Mouse (Mus musculus) neural tube, embryonic 13.5 days (tissue): ENCODE data around the gene Pgam1. TPM values are rescaled to one million over a fixed set of nuclear protein-coding genes. Genes with fewer than 3 reads are reported as not detected.
"Not testable (repeated sequence)": the region's sequence is repeated elsewhere in the genome, so short reads cannot be mapped to it uniquely, and the experiment has no call there.

Experiments
- ATAC-seq: fragments of 200-750 bp; cut with Nextera tagmentation; 2 replicates; pipeline ENCODE4 v1.8.0; 2017; ENCODE audit warnings: low read depth, mild to moderate bottlenecking, moderate TSS enrichment, moderate library complexity
- H3K27ac ChIP-seq: fragments of 300-500 bp; sonication (generic); replicated peaks from 2 replicates; pipeline ENCODE4 v1.5.1; 2015; ENCODE audit warnings: moderate library complexity, mild to moderate bottlenecking, inconsistent platforms
- H3K27me3 ChIP-seq: fragments of 300-500 bp; sonication (generic); 2 replicates; pipeline ENCODE4 v1.6.1; 2015; ENCODE audit warnings: mild to moderate bottlenecking, inconsistent platforms
- H3K36me3 ChIP-seq: fragments of 300-500 bp; sonication (generic); 2 replicates; pipeline ENCODE4 v1.6.1; 2015; ENCODE audit warnings: mild to moderate bottlenecking, inconsistent platforms
- H3K4me1 ChIP-seq: fragments of 300-500 bp; sonication (generic); replicated peaks from 2 replicates; pipeline ENCODE4 v1.6.1; 2015; ENCODE audit warnings: inconsistent platforms
- H3K4me2 ChIP-seq: fragments of 300-500 bp; sonication (generic); 2 replicates; pipeline ENCODE4 v1.6.1; 2015; ENCODE audit warnings: inconsistent platforms, mild to moderate bottlenecking, moderate library complexity
- H3K4me3 ChIP-seq: fragments of 300-500 bp; sonication (generic); 2 replicates; pipeline ENCODE4 v1.5.1; 2015; ENCODE audit warnings: mild to moderate bottlenecking, inconsistent platforms
- H3K9ac ChIP-seq: fragments of 300-500 bp; sonication (generic); 2 replicates; pipeline ENCODE4 v1.6.1; 2015; ENCODE audit warnings: moderate library complexity, mild to moderate bottlenecking, inconsistent platforms
- H3K9me3 ChIP-seq: fragments of 300-500 bp; sonication (generic); 2 replicates; pipeline ENCODE4 v1.6.1; 2016; ENCODE audit warnings: inconsistent platforms
- WGBS: fragments of 180-500 bp; shearing (Covaris S2); methylation state at CpG from one replicate; pipeline ENCODE4 v1.1.7; 2015; 5-methylcytosine and 5-hydroxymethylcytosine counted together
- polyA plus RNA-seq: library from polyadenylated mRNA; unstranded; fragments of >200 nt; fragmentation: Nextera tagmentation; extraction: Ambion mirVana; gene quantifications from 2 replicates; pipeline ENCODE4 v1.2.1, GENCODE M21; 2015

Gene Pgam1
- 458 and 477 TPM in 2 replicates for polyA plus RNA-seq

- H3K9ac ChIP-seq, result peak within 1 kb of the TSS; percentile 92
- peak within 1 kb of the TSS; percentile 93 for H3K27ac ChIP-seq
- H3K4me2 ChIP-seq, result peak within 1 kb of the TSS; percentile 79
- no peaks in the 10 kb centered on the region for H3K9me3 ChIP-seq
- H3K36me3 ChIP-seq, result peaks cover 17% of the 10 kb centered on the region
- H3K4me1 ChIP-seq, result peaks cover 31% of the 10 kb centered on the region
- no peaks in the 10 kb centered on the region for H3K27me3 ChIP-seq
- H3K4me3 ChIP-seq, result peak within 1 kb of the TSS; percentile 96
- peak; percentile 95 for ATAC-seq
- WGBS, result 5% methylated on average over 53 of the region's 54 CpGs
These were observed at the start of gene Pgam1 for GRCm38 (mm10) chr19:41911178-41912073. TSS of gene Pgam1 (plus strand) at chr19:41911923.

GRCm38 (mm10) chr19:41866707-41867106 is 45.0 kb upstream of the Pgam1 start:
- Histone ChIP-seq H3K27me3 (no peaks in the 10 kb centered on the region), H3K9ac (no peak overlapping the region), H3K4me1 (no peaks in the 10 kb centered on the region), H3K4me2 (no peak overlapping the region), H3K36me3 (peaks cover 95% of the 10 kb centered on the region), H3K27ac (no peak overlapping the region), H3K9me3 (no peaks in the 10 kb centered on the region), H3K4me3 (no peak overlapping the region)
- ATAC-seq, result no peak
- WGBS, result 84% methylated on average over 8 of the region's 8 CpGs

GRCm38 (mm10) chr19:41869296-41869695 is 42.4 kb upstream of the Pgam1 start:
- H3K9ac ChIP-seq, result no peak overlapping the region
- 94% methylated on average over 5 of the region's 5 CpGs for WGBS

DNA sequence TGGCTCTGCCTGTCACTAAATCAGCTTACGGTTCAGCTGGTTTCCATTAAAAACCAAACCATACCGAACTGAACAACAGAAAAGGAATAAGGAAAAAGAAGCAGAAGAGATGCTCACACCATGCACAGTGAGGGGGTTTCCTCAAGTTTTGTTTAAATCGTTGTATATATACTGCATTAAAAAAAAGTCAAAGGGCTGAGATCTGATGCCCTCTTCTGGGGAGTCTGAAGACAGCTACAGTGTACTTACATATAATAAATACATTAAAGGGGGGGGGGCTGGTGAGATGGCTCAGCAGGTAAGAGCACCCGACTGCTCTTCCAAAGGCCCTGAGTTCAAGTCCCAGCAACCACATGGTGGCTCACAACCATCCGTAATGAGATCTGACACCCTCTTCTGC is 41.8 kb upstream of the Pgam1 start:
- not testable (repeated sequence) for H3K4me1 ChIP-seq, H3K9me3 ChIP-seq, H3K27ac ChIP-seq, H3K4me3 ChIP-seq, H3K4me2 ChIP-seq, ATAC-seq, H3K9ac ChIP-seq, H3K27me3 ChIP-seq
- peaks cover 97% of the 10 kb centered on the region for H3K36me3 ChIP-seq
- WGBS, result 84% methylated on average over 5 of the region's 5 CpGs

More at GRCm38 (mm10) chr19:41869296-41869695, 42.4 kb upstream of the Pgam1 start:
- no peaks in the 10 kb centered on the region for H3K4me1 ChIP-seq
- no peak overlapping the region for H3K4me2 ChIP-seq
- no peaks in the 10 kb centered on the region for H3K9me3 ChIP-seq
- no peak overlapping the region for H3K4me3 ChIP-seq
- peaks cover 96% of the 10 kb centered on the region for H3K36me3 ChIP-seq
- no peak overlapping the region for H3K27ac ChIP-seq
- no peaks in the 10 kb centered on the region for H3K27me3 ChIP-seq
- no peak for ATAC-seq

DNA sequence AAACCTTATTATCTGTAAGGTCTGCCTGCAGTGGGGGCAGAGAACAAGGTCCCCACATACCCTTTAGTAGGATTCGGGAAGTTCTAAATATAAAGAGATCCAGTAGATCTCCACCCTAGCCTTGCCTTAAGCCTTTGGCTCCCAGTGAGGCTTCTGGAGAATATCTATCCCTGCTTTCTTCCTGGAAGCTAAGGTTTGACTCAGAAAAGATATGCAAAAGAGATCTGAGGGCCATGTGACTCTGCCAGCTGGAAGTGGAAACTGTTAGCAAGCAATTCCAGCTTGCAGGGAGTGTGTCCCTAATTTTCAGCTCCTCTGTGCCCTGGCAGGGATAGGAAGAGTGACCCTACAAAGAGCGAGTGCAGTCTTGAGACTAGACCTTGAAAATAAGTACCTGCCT is 39.4 kb upstream of the Pgam1 start:
- Histone ChIP-seq H3K9me3 (no peaks in the 10 kb centered on the region), H3K27me3 (no peaks in the 10 kb centered on the region), H3K9ac (no peak overlapping the region), H3K36me3 (peaks cover 96% of the 10 kb centered on the region), H3K27ac (no peak overlapping the region), H3K4me3 (no peak overlapping the region), H3K4me2 (no peak overlapping the region), H3K4me1 (no peaks in the 10 kb centered on the region)
- ATAC-seq, result no peak
- WGBS, result 93% methylated on average over 2 of the region's 2 CpGs

DNA sequence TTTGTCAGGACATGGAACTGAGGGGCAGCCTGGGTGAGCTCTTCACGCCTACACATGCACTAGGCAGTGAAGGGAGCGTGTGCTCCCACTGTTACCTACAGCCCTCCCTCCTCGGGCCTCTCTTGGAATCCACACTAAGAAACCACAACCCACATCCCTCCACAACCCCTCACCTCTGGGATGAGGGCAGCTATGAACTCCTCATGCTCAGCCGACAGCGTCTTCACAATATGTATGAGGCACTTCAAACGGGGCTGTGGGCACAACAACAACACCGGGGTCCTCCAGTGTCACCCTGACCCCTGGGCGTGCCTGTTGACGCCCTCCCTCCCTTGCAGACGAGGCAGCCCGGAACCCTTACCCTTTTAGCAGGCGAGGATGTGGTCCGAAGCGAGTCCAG is 37.4 kb upstream of the Pgam1 start:
- no peak overlapping the region for H3K9ac ChIP-seq
- no peak for ATAC-seq
- peaks cover 92% of the 10 kb centered on the region for H3K36me3 ChIP-seq
- no peaks in the 10 kb centered on the region for H3K9me3 ChIP-seq
- H3K4me3 ChIP-seq, result no peak overlapping the region
- 91% methylated on average over 14 of the region's 14 CpGs for WGBS
- no peaks in the 10 kb centered on the region for H3K27me3 ChIP-seq
- no peak overlapping the region for H3K27ac ChIP-seq
- H3K4me2 ChIP-seq, result no peak overlapping the region
- H3K4me1 ChIP-seq, result no peaks in the 10 kb centered on the region

GRCm38 (mm10) chr19:41881842-41882241 is 29.9 kb upstream of the Pgam1 start:
- H3K9me3 ChIP-seq, result no peaks in the 10 kb centered on the region
- H3K4me2 ChIP-seq, result no peak overlapping the region
- H3K27me3 ChIP-seq, result no peaks in the 10 kb centered on the region
- peaks cover 82% of the 10 kb centered on the region for H3K36me3 ChIP-seq
- no peak for ATAC-seq
- H3K4me3 ChIP-seq, result no peak overlapping the region
- 98% methylated on average over 4 of the region's 4 CpGs for WGBS
- H3K9ac ChIP-seq, result no peak overlapping the region
- H3K27ac ChIP-seq, result no peak overlapping the region
- no peaks in the 10 kb centered on the region for H3K4me1 ChIP-seq

DNA sequence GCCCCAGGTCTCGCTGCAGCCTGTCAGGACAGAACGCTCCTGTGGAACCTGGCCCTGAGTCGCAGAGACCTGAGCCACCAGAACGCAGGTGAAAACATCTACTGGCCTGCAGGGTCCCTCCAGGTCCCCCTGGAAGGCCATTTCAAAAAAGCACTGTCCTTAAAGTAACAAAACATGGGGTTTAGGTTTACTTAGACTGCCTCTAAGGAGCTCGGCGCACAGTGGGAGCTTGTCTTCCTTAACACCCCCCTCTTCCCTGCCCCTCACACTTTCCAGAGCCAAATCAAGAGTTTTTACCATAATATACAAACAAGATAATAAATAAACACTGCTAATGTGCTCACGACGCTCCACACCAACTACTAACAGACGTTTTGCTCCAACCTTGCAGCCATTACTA is 27.8 kb upstream of the Pgam1 start:
- WGBS, result 92% methylated on average over 9 of the region's 9 CpGs
- no peaks in the 10 kb centered on the region for H3K4me1 ChIP-seq
- H3K27me3 ChIP-seq, result no peaks in the 10 kb centered on the region
- no peak for ATAC-seq
- H3K4me2 ChIP-seq, result no peak overlapping the region
- H3K4me3 ChIP-seq, result no peak overlapping the region
- no peak overlapping the region for H3K27ac ChIP-seq
- H3K9ac ChIP-seq, result no peak overlapping the region
- H3K36me3 ChIP-seq, result peaks cover 84% of the 10 kb centered on the region
- H3K9me3 ChIP-seq, result no peaks in the 10 kb centered on the region

- Histone ChIP-seq H3K4me1 (no peaks in the 10 kb centered on the region), H3K27me3 (no peaks in the 10 kb centered on the region), H3K36me3 (peaks cover 85% of the 10 kb centered on the region), H3K27ac (no peak overlapping the region), H3K9ac (no peak overlapping the region), H3K4me2 (no peak overlapping the region), H3K4me3 (no peak overlapping the region), H3K9me3 (no peaks in the 10 kb centered on the region)
- no peak for ATAC-seq
These were observed 23.5 kb upstream of the Pgam1 start for GRCm38 (mm10) chr19:41888191-41888590.

- no peaks in the 10 kb centered on the region for H3K9me3 ChIP-seq
- H3K4me1 ChIP-seq, result peaks cover 19% of the 10 kb centered on the region
- 50% methylated on average over 7 of the region's 7 CpGs for WGBS
- peak overlapping the region; percentile 73 for H3K9ac ChIP-seq
- no peaks in the 10 kb centered on the region for H3K27me3 ChIP-seq
- ATAC-seq, result no peak
- H3K4me3 ChIP-seq, result peak overlapping the region; percentile 62
- H3K36me3 ChIP-seq, result peaks cover 19% of the 10 kb centered on the region
- no peak overlapping the region for H3K27ac ChIP-seq
- H3K4me2 ChIP-seq, result peak overlapping the region; percentile 94
These were observed 16.8 kb upstream of the Pgam1 start for GRCm38 (mm10) chr19:41894959-41895358.

- Histone ChIP-seq H3K4me3 (peak within 1 kb of the TSS; percentile 62), H3K27me3 (no peaks in the 10 kb centered on the region), H3K4me2 (peak within 1 kb of the TSS; percentile 94), H3K36me3 (peaks cover 13% of the 10 kb centered on the region; the same call in 1 of the 2 replicates), H3K27ac (0 out of 2 replicates have a peak within 1 kb of the TSS, but pooled peaks have one; percentile 1), H3K9ac (peak within 1 kb of the TSS; percentile 73), H3K9me3 (no peaks in the 10 kb centered on the region), H3K4me1 (peaks cover 19% of the 10 kb centered on the region)
- peak; percentile 93 for ATAC-seq
- 1% methylated on average over 46 of the region's 46 CpGs for WGBS
These were observed 16.0 kb upstream of the Pgam1 start, which contains the start of gene Rrp12 for GRCm38 (mm10) chr19:41895460-41896318. TSS of gene Rrp12 (minus strand) at chr19:41896173.

DNA sequence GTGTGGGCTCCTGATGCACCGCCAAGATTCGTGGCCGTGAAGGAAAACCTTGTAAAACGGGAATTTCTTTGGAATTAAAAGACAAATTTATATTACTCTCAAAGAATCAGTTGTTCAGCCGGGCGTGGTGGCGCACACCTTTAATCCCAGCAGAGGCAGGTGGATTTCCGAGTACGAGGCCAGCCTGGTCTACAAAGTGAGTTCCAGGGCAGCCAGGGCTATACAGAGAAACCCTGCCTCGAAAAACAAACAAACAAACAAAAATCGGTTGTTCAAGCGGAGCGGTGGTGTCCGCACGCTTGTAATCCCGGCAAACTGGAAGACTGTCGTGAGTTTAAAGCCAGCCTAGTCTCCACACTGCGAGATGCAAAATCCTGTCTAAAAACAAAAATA is 15.4 kb upstream of the Pgam1 start:
- peak; percentile 41; the same call in 1 of the 2 replicates for ATAC-seq
- H3K9me3 ChIP-seq, result no peaks in the 10 kb centered on the region
- 19% methylated on average over 18 of the region's 18 CpGs for WGBS
- peaks cover 7% of the 10 kb centered on the region; the same call in 1 of the 2 replicates for H3K36me3 ChIP-seq
- no peak overlapping the region for H3K27ac ChIP-seq
- no peaks in the 10 kb centered on the region for H3K27me3 ChIP-seq
- H3K9ac ChIP-seq, result peak overlapping the region; percentile 73
- H3K4me3 ChIP-seq, result peak overlapping the region; percentile 62
- H3K4me2 ChIP-seq, result peak overlapping the region; percentile 94
- H3K4me1 ChIP-seq, result peaks cover 19% of the 10 kb centered on the region
